Mouse (Mus musculus): ENCODE measurements at regions not wholly inside any gene's neighbourhood (a gene's known extent, or its start where the extent isn't known, plus 50 kb on each side); places are given as distances from the start of the nearest gene placed in this dataset.

GRCm38 (mm10) chr14:99393611-99394010, 95.1 kb downstream of the Klf5 start:
- no peak for TF ChIP-seq CTCF (IDR thresholded peaks at IDR 0.05; ENCODE audit: borderline replicate concordance, insufficient read depth, low read length)
- no peak for TF ChIP-seq POLR2A (IDR thresholded peaks at IDR 0.05; ENCODE audit: low read depth, low read length)

All from embryonic fibroblast, embryonic 13.5 days (primary cell).